Mouse (Mus musculus) liver, embryonic 12.5 days (tissue): ENCODE data around the gene Ppm1n. TPM values are rescaled to one million over a fixed set of nuclear protein-coding genes. Genes with fewer than 3 reads are reported as not detected.

Experiments used
- ATAC-seq: fragments of 200-750 bp; cut with Nextera tagmentation; 2 replicates; pipeline ENCODE4 v1.8.0; 2017; ENCODE audit warnings: moderate number of reproducible peaks, mild to moderate bottlenecking, moderate library complexity
- H3K27ac ChIP-seq: fragments of 300-500 bp; sonication (generic); 2 replicates; pipeline ENCODE4 v1.5.1; 2016; ENCODE audit warnings: mild to moderate bottlenecking
- H3K27me3 ChIP-seq: fragments of 300-500 bp; sonication (generic); replicated peaks from 2 replicates; pipeline ENCODE4 v1.6.1; 2016; ENCODE audit warnings: mild to moderate bottlenecking, moderate library complexity
- H3K36me3 ChIP-seq: fragments of 300-500 bp; sonication (generic); 2 replicates; pipeline ENCODE4 v1.6.1; 2016; ENCODE audit warnings: mild to moderate bottlenecking, moderate library complexity
- H3K4me1 ChIP-seq: fragments of 300-500 bp; sonication (generic); 2 replicates; pipeline ENCODE4 v1.6.1; 2016
- H3K4me2 ChIP-seq: fragments of 300-500 bp; sonication (generic); 2 replicates; pipeline ENCODE4 v1.6.1; 2016; ENCODE audit warnings: mild to moderate bottlenecking, moderate library complexity
- H3K4me3 ChIP-seq: fragments of 300-500 bp; sonication (generic); 2 replicates; pipeline ENCODE4 v1.5.1; 2016; ENCODE audit warnings: mild to moderate bottlenecking, moderate library complexity
- H3K9ac ChIP-seq: fragments of 300-500 bp; sonication (generic); 2 replicates; pipeline ENCODE4 v1.6.1; 2016; ENCODE audit warnings: mild to moderate bottlenecking, moderate library complexity
- H3K9me3 ChIP-seq: fragments of 300-500 bp; sonication (generic); replicated peaks from 2 replicates; pipeline ENCODE4 v1.6.1; 2016; ENCODE audit warnings: mild to moderate bottlenecking, moderate library complexity
- WGBS: fragments of 180-500 bp; shearing (Covaris S2); methylation state at CpG from one replicate; pipeline ENCODE4 v1.1.7; 2016; ENCODE audit not compliant: insufficient replicate concordance; 5-methylcytosine and 5-hydroxymethylcytosine counted together
- polyA plus RNA-seq: library from polyadenylated mRNA; unstranded; fragments of >200 nt; fragmentation: Nextera tagmentation; extraction: Ambion mirVana; gene quantifications from 2 replicates; pipeline ENCODE4 v1.2.1, GENCODE M21; 2016

Gene Ppm1n
- polyA plus RNA-seq, result not detected in 2 replicates

- WGBS, result 1% methylated on average over 46 of the region's 46 CpGs
- H3K4me1 ChIP-seq, result peaks cover 36% of the 10 kb centered on the region
- ATAC-seq, result no peak
- peak within 1 kb of the TSS; percentile 24 for H3K4me3 ChIP-seq
- no peak within 1 kb of the TSS for H3K27ac ChIP-seq
- no peak within 1 kb of the TSS for H3K9ac ChIP-seq
- peak within 1 kb of the TSS; percentile 50 for H3K4me2 ChIP-seq
- H3K9me3 ChIP-seq, result no peaks in the 10 kb centered on the region
- peaks cover 79% of the 10 kb centered on the region for H3K27me3 ChIP-seq
- H3K36me3 ChIP-seq, result no peaks in the 10 kb centered on the region
Measured at GRCm38 (mm10) chr7:19279581-19280114, at the start of gene Ppm1n. Ppm1n (minus strand) TSS chr7:19280064.

GRCm38 (mm10) chr7:19328425-19328824, 48.6 kb upstream of the Ppm1n start:
- no peak overlapping the region for H3K27ac ChIP-seq
- ATAC-seq, result no peak

GRCm38 (mm10) chr7:19327782-19328181, 47.9 kb upstream of the Ppm1n start:
- Histone ChIP-seq H3K4me2 (peak overlapping the region; percentile 76), H3K27ac (no peak overlapping the region)

More at GRCm38 (mm10) chr7:19328425-19328824, 48.6 kb upstream of the Ppm1n start:
- Histone ChIP-seq H3K4me1 (peaks cover 41% of the 10 kb centered on the region), H3K4me3 (no peak overlapping the region), H3K36me3 (no peaks in the 10 kb centered on the region), H3K9me3 (no peaks in the 10 kb centered on the region), H3K4me2 (no peak overlapping the region), H3K27me3 (peaks cover 59% of the 10 kb centered on the region), H3K9ac (no peak overlapping the region)

GRCm38 (mm10) chr7:19327128-19327527, 47.3 kb upstream of the Ppm1n start:
- Histone ChIP-seq H3K4me3 (peak overlapping the region; percentile 46), H3K4me2 (peak overlapping the region; percentile 76), H3K4me1 (peaks cover 28% of the 10 kb centered on the region), H3K36me3 (no peaks in the 10 kb centered on the region), H3K27me3 (peaks cover 64% of the 10 kb centered on the region), H3K9me3 (no peaks in the 10 kb centered on the region), H3K27ac (peak overlapping the region; percentile 42; the same call in 1 of the 2 replicates), H3K9ac (peak overlapping the region; percentile 47)
- peak; percentile 69 for ATAC-seq
- 1% methylated on average over 22 of the region's 22 CpGs for WGBS

More at GRCm38 (mm10) chr7:19327782-19328181, 47.9 kb upstream of the Ppm1n start:
- peaks cover 64% of the 10 kb centered on the region for H3K27me3 ChIP-seq
- no peaks in the 10 kb centered on the region for H3K9me3 ChIP-seq
- no peak overlapping the region for H3K4me3 ChIP-seq
- H3K9ac ChIP-seq, result 0 out of 2 replicates have a peak overlapping the region, but pooled peaks have one; percentile 47
- no peaks in the 10 kb centered on the region for H3K36me3 ChIP-seq
- peaks cover 35% of the 10 kb centered on the region for H3K4me1 ChIP-seq
- 62% methylated on average over 5 of the region's 5 CpGs for WGBS
- no peak for ATAC-seq

GRCm38 (mm10) chr7:19326359-19326758, 46.5 kb upstream of the Ppm1n start:
- peak overlapping the region; percentile 76 for H3K4me2 ChIP-seq
- H3K9me3 ChIP-seq, result no peaks in the 10 kb centered on the region
- peak; percentile 64 for ATAC-seq
- H3K36me3 ChIP-seq, result no peaks in the 10 kb centered on the region
- WGBS, result 2% methylated on average over 20 of the region's 20 CpGs
- H3K27ac ChIP-seq, result peak overlapping the region; percentile 42
- H3K9ac ChIP-seq, result peak overlapping the region; percentile 47
- peaks cover 64% of the 10 kb centered on the region for H3K27me3 ChIP-seq
- H3K4me1 ChIP-seq, result peaks cover 28% of the 10 kb centered on the region
- H3K4me3 ChIP-seq, result peak overlapping the region; percentile 46

GRCm38 (mm10) chr7:19325262-19326199, 45.7 kb upstream of the Ppm1n start:
- Histone ChIP-seq H3K27ac (no peak overlapping the region), H3K9ac (no peak overlapping the region), H3K36me3 (no peaks in the 10 kb centered on the region), H3K4me2 (peak overlapping the region; percentile 76), H3K4me3 (peak overlapping the region; percentile 46), H3K27me3 (peaks cover 69% of the 10 kb centered on the region), H3K4me1 (peaks cover 28% of the 10 kb centered on the region), H3K9me3 (no peaks in the 10 kb centered on the region)
- ATAC-seq, result no peak
- WGBS, result 52% methylated on average over 21 of the region's 21 CpGs

- 75% methylated on average over 11 of the region's 11 CpGs for WGBS
- no peak overlapping the region for H3K4me2 ChIP-seq
- peaks cover 41% of the 10 kb centered on the region for H3K4me1 ChIP-seq
- no peak overlapping the region for H3K4me3 ChIP-seq
- ATAC-seq, result no peak
- H3K27me3 ChIP-seq, result peaks cover 70% of the 10 kb centered on the region
- no peaks in the 10 kb centered on the region for H3K9me3 ChIP-seq
- no peaks in the 10 kb centered on the region for H3K36me3 ChIP-seq
- no peak overlapping the region for H3K9ac ChIP-seq
- no peak overlapping the region for H3K27ac ChIP-seq
Measured at GRCm38 (mm10) chr7:19324221-19324620, 44.4 kb upstream of the Ppm1n start.

- Histone ChIP-seq H3K4me2 (no peak overlapping the region), H3K36me3 (no peaks in the 10 kb centered on the region), H3K27ac (no peak overlapping the region), H3K4me3 (no peak overlapping the region), H3K4me1 (peaks cover 36% of the 10 kb centered on the region), H3K9ac (no peak overlapping the region), H3K27me3 (peaks cover 79% of the 10 kb centered on the region), H3K9me3 (no peaks in the 10 kb centered on the region)
- 42% methylated on average over 9 of the region's 9 CpGs for WGBS
- ATAC-seq, result no peak
Measured at GRCm38 (mm10) chr7:19322489-19322888, 42.6 kb upstream of the Ppm1n start.

- Histone ChIP-seq H3K27me3 (peaks cover 85% of the 10 kb centered on the region), H3K9me3 (no peaks in the 10 kb centered on the region), H3K4me1 (peaks cover 26% of the 10 kb centered on the region), H3K4me2 (no peak overlapping the region), H3K4me3 (no peak overlapping the region), H3K9ac (no peak overlapping the region), H3K36me3 (no peaks in the 10 kb centered on the region), H3K27ac (no peak overlapping the region)
- ATAC-seq, result no peak
- 42% methylated on average over 5 of the region's 5 CpGs for WGBS
Measured at GRCm38 (mm10) chr7:19321464-19321863, 41.6 kb upstream of the Ppm1n start.

GRCm38 (mm10) chr7:19320637-19321036, 40.8 kb upstream of the Ppm1n start:
- no peak overlapping the region for H3K4me3 ChIP-seq
- no peak for ATAC-seq
- H3K27ac ChIP-seq, result no peak overlapping the region
- WGBS, result 27% methylated on average over 7 of the region's 7 CpGs
- peaks cover 92% of the 10 kb centered on the region for H3K27me3 ChIP-seq
- no peaks in the 10 kb centered on the region for H3K36me3 ChIP-seq
- peak overlapping the region; percentile 69 for H3K4me2 ChIP-seq
- H3K9me3 ChIP-seq, result no peaks in the 10 kb centered on the region
- H3K4me1 ChIP-seq, result peaks cover 17% of the 10 kb centered on the region
- no peak overlapping the region for H3K9ac ChIP-seq

- Histone ChIP-seq H3K27ac (no peak overlapping the region), H3K4me2 (peak overlapping the region; percentile 69), H3K4me3 (peak overlapping the region; percentile 44), H3K9me3 (no peaks in the 10 kb centered on the region), H3K36me3 (no peaks in the 10 kb centered on the region), H3K9ac (peak overlapping the region; percentile 37; the same call in 1 of the 2 replicates), H3K27me3 (peaks cover 99% of the 10 kb centered on the region), H3K4me1 (peaks cover 15% of the 10 kb centered on the region)
- under 1% methylated on average over 41 of the region's 41 CpGs for WGBS
- ATAC-seq, result peak; percentile 82
Measured at GRCm38 (mm10) chr7:19319906-19320305, 40.0 kb upstream of the Ppm1n start.

GRCm38 (mm10) chr7:19319458-19319857, 39.6 kb upstream of the Ppm1n start:
- H3K4me3 ChIP-seq, result peak overlapping the region; percentile 44
- WGBS, result 22% methylated on average over 9 of the region's 9 CpGs
- H3K4me2 ChIP-seq, result peak overlapping the region; percentile 69
- peaks cover 100% of the 10 kb centered on the region for H3K27me3 ChIP-seq
- H3K9ac ChIP-seq, result peak overlapping the region; percentile 37; the same call in 1 of the 2 replicates
- ATAC-seq, result peak; percentile 66
- peaks cover 15% of the 10 kb centered on the region for H3K4me1 ChIP-seq
- no peaks in the 10 kb centered on the region for H3K36me3 ChIP-seq
- H3K9me3 ChIP-seq, result no peaks in the 10 kb centered on the region
- no peak overlapping the region for H3K27ac ChIP-seq
